Mouse (Mus musculus) cerebellum, adult 9-10 months (tissue): ENCODE measurements at regions not wholly inside any gene's neighbourhood (a gene's known extent, or its start where the extent isn't known, plus 50 kb on each side); places are given as distances from the start of the nearest gene placed in this dataset.
"Not testable (repeated sequence)": the region's sequence is repeated elsewhere in the genome, so short reads cannot be mapped to it uniquely, and the experiment has no call there.

Experiments used
- DNase-seq: peaks from one replicate; pipeline ENCODE4 v3.0.0; 2022

DNA sequence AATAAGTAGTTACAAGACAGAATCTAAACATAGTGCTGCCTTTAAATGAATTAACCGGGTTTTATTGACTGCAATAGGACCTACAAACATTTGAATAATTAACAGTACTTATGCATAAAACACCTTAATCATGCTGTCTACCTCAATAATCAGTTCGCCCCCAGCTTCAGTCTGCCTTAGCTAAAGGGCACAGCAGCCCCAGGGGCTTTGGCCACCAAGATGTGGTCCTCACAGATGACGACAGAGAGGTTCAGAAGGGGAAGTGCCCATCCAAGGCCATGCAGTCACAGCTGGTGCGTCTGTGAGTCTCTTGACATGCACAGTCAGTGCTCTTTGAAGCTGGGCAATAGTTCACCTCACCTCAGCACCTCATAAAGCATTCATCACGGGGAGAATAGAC, 452.8 kb upstream of the Jmjd1c start:
- DNase-seq: no peak

DNA sequence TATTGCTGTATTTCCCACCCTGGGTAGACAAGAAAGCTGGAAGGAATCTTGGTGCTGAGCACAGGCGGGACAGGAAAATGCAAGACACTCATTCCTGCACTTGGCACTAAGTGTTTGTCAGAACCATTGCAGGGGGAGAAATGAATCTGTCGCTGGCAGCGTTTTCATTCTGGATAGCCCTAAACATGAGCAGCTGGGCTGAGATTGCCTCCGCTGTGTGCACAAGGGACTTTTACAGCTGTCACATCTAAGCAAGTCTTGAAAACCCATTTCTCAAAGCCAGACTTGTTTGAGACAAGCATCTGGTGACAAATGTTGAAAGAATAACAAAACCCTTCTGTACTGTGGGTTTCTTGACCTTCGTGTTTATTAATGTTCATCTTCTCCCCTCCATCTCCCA, 438.4 kb upstream of the Jmjd1c start:
- no peak for DNase-seq

GRCm38 (mm10) chr10:66683160-66683559, 412.8 kb upstream of the Jmjd1c start:
- DNase-seq: no peak

- not testable (repeated sequence) for DNase-seq
These were observed 406.7 kb upstream of the Jmjd1c start for GRCm38 (mm10) chr10:66689196-66689595.

DNA sequence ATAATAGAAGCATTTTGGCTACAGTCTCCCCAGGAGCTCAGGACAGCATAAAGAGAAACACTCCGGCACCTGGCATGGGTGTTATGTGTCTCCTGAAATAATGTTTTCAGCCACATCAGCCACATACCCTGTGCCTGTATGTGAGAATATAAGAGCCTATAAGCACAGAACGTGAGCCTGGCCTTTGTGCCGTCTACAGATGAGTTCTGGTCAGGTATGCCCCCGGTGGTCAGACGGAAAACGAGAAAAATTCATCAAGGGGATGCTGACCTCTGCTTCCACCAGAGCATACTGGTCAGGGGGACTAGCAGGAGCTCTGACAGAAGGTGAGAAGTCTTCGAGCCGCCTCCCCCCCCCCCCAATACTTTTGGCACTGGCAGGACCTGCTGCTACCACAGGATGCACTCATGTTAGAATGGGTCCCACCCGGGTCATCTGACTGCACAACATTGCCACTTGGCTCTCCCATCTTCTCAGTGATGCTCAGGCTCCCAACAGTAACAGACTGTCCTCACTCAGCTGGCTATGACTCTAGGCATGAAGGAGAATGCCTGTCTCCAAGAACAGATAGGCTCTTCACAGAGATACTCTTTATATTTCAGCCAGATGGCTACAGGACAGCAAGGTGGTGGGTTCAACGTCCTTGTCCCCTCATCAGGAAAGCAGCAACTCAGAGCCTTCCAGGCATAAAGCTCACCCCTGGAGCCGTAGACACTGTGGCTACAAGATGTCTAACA, 401.2 kb upstream of the Jmjd1c start:
- no peak for DNase-seq

DNA sequence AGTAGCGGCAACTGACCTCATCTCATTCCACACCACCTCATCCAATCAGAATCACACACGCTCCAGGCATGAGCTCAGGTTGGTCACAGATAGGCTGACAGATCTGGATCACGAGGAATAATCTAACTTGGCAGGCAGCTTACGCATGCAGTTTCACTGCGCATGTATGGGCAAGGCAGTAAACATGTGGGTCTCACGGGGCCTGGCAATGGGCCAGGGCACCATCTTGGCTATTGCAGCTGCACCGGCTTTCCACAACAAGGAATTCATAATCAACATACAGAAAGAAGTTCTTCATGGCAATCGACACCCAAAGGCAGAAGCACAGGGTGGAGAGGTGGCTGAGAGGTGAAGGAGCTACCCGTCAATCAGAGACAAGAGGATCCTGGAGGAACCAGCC, 381.0 kb upstream of the Jmjd1c start:
- DNase-seq: not testable (repeated sequence)

DNA sequence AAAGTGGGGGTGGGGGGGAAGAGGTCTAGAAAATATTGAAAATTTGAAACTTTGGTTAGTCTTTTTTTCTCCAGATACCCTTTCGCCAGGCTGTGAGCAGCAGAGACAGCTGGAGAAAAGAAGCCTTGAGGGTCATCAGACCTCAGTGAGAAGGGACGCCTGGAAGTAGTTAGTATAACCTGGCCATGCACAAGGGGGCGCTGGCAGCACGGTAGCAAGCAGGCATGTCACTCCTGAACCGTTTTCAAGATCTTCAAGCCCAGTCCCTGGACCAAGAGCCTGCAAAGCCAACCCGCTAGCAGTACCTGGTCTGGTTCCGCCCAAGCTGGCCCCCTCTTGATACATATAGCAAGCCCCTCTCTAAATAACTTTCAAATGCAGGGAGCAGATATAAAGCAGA, 378.0 kb upstream of the Jmjd1c start:
- DNase-seq: peak; percentile 44

GRCm38 (mm10) chr10:66719796-66720195, 376.1 kb upstream of the Jmjd1c start:
- no peak for DNase-seq

DNA sequence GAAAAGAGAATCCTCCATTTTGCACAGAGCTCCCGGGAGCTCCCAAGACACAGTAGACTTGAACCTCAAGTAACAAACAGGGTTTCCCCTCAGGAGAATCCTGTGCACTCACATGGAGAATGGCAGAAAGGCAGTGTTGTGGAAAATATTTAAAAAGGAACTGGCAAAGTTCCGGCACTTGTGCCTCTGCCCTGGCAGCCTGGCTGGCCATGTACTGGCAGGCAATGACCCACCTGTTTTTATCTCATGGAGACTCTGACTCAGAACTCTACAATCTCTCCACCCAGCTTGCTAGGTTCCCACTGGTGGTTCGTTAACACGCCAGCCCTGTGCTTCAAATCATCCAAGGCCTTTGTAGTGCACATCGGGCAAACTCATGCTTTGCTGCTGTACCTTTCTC, 362.3 kb upstream of the Jmjd1c start:
- DNase-seq: peak; percentile 82

GRCm38 (mm10) chr10:66734853-66735252, 361.1 kb upstream of the Jmjd1c start:
- peak; percentile 69 for DNase-seq

- peak; percentile 61 for DNase-seq
These were observed 356.9 kb upstream of the Jmjd1c start for GRCm38 (mm10) chr10:66739017-66739416.

DNA sequence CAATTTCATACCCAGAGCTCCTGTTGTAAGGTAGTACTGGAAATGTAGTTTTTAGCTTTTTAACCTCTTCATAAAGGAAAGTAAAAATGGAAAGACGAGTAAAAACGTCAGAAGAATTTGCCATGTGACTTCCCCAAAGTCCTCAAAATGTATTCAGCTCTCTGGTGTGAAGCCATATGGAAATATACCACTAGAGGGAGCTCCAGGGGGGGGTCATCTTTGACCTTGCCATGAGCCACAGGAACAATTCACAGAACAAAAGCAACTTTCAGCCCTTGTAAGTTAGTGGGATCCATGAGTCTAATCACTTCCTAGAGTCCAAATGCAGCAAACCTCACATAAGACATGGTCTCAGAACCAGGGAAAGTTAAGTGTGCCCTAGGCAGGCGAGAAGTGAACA, 354.1 kb upstream of the Jmjd1c start:
- peak; percentile 67 for DNase-seq

DNA sequence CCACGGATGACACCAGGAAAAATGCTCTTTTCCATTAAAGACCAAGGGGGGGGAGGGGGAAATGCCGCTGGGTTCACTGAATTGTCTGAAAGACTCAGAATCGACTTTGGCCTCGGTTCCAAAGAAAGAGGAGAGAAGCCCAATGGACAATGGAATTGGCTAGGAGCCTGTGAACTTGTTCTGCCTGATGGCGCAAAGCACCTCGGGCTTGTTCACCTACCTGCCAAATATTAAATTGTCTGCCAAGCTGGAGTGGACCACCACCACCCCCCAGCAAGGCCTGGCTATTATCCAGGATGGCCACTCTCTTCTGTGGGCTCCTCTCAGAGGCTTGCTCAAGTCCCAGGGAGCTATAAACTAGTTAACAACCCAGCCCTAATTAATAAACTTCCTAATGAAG, 352.7 kb upstream of the Jmjd1c start:
- DNase-seq: no peak

DNA sequence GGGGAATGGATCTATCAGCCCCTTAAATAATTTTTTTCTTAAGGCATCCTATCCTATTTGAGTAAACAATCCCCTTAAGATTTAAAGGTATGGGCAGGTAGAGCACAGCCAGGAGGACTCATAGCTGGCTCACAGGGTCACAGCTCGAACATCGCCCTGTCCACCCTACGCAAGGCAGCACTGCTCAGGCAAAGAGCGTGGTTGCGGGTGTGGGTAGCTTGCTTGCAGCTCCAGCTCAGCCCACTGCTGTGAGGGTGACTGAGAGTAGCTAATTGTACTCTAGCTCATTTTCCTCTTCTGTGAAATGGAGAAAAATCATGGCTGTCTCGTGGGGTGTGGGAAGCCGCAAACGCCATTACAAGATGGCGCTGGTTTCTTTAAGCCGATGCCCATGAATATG, 350.1 kb upstream of the Jmjd1c start:
- no peak for DNase-seq

DNA sequence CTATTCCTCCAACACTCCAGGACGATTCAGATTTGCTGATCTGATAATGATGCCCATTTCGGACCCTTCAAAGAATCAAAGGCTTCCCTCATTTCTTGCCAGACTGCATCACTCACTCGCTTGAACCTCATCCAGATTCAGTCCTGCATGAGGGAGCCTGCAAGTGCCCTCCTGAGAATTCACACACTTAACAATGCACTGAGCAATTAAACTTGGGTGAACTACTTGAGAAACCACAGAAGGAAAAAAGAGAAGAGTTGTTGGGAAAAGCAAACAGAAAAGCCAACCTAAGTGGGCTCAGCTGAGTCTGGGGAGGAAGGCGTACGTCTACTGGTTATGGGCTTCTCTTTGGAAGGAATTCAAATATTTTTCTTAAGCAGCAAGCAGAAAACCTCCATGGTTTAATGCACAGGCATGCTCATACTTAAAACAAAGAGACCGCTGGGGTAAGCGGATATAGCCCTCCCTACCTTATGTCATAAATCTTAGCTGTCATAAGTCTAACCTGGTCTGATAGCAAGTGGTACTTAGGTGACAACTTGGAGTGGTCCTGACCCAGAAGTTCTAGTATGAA, 343.6 kb upstream of the Jmjd1c start:
- DNase-seq: no peak

DNA sequence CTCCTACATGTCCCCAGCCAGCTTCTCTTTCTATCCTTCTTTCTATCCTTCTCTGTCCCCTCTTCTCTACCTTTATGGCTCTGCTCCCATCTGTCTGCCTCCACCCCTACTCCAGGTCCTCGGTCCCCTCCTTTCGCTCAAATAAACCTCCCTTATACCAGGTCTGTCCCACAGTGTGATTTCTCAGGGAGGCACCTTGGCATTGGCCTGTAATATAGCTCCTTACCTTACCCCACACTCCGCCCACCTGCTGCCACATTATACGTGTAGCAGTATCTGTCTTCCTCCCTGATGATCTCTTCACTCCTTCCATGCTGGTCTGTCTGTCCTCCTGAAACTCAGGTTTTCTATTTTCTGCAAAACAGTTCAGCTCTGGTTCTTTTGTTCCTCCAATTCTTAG, 339.1 kb upstream of the Jmjd1c start:
- no peak for DNase-seq

GRCm38 (mm10) chr10:66770161-66771030, 325.5 kb upstream of the Jmjd1c start:
- DNase-seq: peak; percentile 76

GRCm38 (mm10) chr10:66780335-66781170, 315.4 kb upstream of the Jmjd1c start:
- peak; percentile 95 for DNase-seq

DNA sequence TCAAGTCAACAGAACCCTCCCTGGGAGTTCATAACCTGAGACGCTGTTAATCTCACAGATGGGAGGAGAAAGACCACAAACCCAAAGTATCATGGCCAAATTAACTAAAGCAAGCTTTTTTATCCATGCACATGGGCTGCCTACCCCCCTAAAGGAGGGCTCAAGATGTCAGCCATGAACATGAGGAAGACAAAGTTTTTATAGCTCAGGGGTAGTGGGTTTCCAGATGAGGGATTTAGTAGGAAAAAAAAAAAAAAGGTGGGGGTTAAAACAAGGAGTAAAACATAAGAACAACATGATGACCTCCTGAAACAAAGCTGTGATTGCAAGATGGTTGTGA, 314.8 kb upstream of the Jmjd1c start:
- no peak for DNase-seq

DNA sequence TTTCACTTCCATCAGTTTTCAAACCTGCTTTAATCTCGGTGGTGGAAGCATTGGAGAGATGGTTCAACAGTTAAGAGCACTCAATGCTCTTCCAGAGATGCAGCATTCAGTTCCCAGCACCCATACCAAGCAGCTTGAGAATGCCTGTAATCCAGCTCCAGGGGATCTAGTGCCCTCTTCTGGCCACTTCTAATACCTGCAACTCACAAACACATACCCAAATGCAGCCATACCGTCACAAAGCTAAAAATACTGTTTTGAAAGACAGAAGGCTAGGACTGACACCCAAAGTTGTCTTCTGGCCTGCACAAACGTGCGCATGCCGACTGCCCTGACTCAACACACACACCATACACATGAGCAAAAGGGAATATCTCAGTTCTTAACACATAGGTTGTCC, 313.9 kb upstream of the Jmjd1c start:
- peak; percentile 29 for DNase-seq

DNA sequence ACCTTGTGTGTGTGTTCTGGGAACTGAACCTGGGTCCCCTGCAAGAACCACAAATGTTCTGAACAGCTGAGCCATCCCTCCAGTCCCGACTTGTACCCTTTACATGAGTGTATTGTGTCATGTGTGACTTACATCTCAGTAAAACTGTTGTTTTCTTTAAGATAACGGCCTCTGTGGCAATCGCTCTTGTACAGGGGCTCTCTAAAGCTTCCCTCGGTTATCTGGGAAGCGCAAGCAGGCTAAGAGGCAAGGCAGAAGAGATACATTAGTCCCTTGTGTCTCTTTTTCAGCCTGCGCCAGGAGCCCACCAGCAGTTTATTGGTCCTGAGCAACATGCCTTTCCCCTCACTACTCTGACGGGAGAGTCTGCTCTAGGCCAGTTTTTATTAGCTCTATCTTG, 308.1 kb upstream of the Jmjd1c start:
- DNase-seq: no peak

GRCm38 (mm10) chr10:66796296-66796695, 299.6 kb upstream of the Jmjd1c start:
- DNase-seq: no peak

DNA sequence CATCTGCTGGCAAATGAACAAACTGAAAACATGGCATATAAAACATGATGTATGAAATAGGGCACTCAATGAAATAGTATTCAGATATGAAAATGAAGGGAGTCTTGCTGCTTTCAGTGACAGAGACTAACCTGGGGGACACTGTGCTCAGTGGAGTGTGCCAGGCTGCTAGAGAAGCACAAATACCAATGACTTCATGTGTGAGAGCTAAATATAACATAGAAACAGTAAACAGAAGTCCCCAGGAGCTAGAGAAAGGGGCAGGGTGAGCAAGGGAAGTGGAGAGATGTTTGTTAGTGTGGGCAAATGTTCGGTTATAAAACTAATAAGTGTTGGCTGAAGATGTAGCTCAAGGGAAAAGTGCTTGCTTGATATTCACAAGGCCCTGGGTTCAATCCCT, 293.2 kb upstream of the Jmjd1c start:
- no peak for DNase-seq
